Mouse (Mus musculus): ENCODE results near the gene Chtop.

Gene Chtop

DNA sequence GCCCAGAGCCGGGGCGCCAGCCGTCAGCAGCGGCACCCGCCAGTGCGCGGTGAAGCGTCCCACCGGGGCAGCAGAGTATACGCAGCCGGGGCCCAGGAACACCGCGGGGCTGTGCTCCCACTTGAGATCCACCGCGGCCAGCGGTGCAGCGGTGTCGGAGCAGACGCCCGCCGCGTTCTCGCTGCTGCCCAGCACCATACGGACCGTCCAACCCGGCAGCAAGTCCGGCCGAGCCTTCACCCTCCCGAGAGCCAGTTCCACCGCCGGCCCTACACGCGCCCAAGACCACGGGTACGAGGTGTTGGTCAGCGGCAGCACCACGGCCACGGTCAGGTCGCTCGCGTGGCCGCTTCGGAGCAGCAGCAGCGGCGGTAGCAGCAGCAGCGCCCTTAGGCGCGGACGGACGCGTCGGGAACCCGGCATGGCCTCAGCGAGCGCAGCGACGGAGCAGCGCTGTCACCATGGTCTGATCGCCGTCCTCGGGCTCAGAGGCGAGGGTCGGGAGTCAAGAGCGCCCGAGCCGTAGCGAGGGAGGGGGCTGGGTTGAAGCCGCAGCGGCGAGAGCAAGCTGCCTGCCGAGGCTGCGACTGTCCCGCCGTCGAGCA, 44.1 kb downstream of the Chtop start:
- no peak for DNase-seq (ENCODE audit: low spot score in 2 of 2)

DNA sequence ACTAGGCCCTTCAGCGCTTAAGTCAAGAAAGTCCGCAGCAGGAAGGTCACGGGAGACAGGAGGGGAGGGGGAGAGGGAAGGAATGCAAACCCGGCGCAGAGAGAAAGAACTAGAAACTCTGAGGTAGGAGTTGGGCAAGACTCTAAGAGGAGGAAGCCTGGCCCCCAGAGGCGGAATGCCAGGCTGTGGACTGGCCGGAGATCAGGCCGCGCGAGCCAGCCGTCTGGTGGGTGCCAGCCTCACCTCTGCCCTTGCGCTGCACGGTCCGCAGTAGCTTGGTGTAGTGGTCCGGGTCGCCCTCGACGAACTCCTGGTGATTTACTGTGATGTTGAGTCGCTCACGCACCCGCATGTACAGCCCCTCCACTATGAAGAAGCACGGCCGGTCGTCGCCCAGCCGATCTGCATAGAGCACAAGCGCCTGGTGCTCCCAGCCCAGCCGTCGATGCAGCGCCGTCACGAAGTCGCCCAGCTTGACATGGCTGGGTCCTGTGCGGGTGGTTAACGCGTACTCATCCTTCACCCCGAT, 44.7 kb downstream of the Chtop start:
- DNase-seq (ENCODE audit: low spot score in 2 of 2) = no peak

DNA sequence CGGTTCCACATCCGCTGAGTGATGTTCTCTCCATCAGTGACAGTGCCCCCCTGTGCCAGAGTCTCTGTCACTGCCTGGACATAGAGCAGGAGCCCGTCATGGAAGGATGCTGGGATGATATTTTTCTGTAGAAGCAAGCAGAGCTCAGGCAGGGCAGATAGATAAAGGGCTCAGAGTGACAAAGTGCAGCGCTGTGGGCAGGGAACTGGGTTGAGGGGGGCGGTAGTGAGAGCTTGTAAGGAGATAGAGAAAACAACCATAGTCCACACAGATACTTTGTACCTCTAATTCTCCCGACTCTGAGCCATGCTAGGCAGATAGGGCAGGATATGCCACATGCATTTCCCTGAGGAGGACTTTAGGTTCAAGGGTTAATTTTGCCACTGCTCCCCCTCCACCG, 46.7 kb downstream of the Chtop start:
- no peak for DNase-seq (ENCODE audit: low spot score in 2 of 2)

DNA sequence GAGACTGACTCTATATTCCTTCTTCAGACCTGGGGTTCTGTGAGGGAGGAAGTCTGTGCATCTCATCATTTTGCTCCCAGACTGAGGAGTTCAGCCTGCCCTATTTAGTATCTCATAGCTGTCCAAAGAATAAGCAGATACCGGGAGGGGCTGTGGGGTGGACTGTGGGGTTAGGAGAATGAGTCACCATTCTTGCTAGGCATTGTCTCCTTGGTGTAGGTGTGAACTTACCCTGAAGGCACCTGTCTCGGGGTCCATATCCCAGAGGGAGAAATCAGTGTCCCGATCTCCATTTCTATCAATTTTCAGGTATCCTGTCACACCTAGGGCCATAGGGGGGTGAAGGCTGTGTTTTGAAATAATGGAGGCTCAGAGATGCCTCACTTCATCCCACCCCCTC, 47.4 kb downstream of the Chtop start:
- no peak for DNase-seq (ENCODE audit: low spot score in 2 of 2)

DNA sequence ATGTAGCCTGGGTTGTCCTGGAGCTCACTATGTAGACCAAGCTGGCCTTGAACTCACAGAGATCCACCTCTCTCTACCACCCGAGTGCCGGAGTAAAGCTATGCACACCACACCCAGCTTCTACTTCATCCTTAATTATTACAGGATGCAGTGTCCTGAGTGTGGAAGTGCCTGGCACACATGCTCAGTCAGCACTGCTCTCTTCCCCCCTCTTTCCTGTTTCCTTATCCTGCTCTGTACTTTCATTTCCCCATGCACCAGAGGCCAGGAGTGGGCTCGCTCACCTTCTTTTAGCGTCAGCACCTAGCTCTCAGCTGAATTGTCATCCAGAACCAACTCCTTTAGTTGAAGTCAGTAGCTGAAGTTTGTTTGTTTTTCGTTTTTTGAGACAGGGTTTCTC, 49.0 kb downstream of the Chtop start:
- no peak for DNase-seq (ENCODE audit: low spot score in 2 of 2)

DNA sequence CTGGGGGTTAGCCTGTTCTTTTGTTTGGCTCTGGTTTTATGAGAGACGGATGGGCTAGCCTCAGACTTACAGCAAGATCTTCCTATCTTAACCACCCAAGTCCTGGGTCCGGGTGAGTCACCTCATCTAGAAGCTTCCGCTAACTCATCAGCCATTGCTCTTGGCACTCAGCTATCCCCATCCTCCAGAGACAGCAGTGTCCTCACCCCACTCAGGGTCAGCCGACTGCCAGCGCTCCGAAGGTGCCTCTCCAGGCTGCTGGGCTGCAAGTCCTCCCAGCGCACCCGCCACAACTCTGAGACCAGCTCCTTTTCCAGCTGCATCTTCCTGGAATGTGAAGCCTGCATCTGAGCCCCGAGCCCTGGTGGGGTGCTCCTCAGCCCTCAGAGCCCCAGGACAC, 49.6 kb downstream of the Chtop start:
- no peak for DNase-seq (ENCODE audit: low spot score in 2 of 2)

DNA sequence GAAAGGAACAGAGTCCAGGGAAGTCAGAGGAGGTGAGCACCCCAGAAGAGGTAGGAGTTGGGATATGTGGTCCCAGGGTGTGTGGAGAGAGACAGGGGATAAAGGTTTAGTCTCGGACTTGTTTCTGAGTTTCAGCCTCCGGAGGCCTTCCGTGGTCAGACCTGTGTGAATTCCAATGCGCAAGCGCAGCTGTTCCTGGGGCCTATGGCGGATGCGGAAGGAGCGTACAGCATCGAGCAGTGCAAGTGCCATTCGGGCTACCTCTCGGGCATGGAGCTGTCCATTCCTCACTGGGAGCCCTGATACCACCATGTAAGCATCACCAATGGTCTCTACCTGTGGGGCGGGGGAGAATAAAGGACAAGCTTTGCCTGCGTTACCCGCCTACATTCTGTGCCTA, 54.4 kb downstream of the Chtop start:
- DNase-seq (ENCODE audit: low spot score in 2 of 2) = no peak

DNA sequence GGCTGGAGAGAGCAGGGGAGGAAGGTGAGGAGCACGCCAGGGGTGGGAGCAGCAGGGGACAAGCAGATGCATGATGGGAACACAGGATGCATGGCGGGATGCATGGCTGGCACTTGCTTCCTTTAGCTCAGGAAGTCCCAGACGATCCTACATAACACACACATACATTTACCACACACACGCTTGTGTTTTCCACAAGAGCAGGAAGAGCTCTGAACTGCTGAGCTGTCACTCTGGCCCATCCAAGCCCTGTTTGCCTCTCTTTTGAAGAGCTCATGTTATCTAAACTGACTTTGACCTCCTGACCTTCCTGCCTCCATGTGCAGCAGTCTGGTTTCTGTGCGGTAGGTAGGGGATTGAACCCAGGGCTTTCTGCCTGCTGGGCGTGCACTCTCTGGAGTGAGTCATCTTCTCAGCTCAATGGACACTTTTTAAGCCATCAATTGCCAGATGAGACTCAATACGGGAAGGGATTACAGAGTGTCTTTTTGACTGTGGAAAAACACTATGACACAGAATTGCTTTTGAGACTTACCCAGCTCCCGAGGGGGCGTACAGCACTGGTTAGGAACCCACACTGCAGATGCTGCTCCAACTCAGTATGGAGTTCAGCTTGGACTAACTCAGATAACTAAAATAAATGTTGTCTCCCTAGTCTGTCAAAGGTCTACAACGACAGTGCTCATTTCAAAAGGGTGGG, 57.8 kb downstream of the Chtop start:
- DNase-seq (ENCODE audit: low spot score in 2 of 2) = no peak

DNA sequence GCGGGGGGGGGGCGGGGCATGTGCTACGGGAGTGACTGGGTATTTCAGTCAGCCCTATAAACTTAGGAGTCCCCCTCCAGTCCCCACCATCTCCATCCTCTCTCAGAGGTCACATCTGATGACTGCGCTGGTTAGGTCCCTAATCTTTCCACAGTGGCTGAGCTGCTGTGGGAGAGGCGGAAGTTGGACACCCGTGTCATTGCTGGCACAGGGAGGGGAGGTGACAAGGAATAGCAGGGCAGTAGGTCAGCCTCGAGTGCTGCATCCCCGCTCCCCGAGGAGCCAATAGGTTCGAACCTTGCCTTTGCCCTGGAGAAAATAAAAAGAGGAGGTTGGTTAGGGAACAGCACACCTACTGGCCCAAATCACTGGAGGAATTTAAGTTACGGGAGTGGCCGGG, 58.4 kb downstream of the Chtop start:
- no peak for DNase-seq (ENCODE audit: low spot score in 2 of 2)

Data from frontal cortex, postnatal 10 days (tissue).